Comparison of ENCODE assay signal across 9 mouse cellular contexts in the genomic region with DNA sequence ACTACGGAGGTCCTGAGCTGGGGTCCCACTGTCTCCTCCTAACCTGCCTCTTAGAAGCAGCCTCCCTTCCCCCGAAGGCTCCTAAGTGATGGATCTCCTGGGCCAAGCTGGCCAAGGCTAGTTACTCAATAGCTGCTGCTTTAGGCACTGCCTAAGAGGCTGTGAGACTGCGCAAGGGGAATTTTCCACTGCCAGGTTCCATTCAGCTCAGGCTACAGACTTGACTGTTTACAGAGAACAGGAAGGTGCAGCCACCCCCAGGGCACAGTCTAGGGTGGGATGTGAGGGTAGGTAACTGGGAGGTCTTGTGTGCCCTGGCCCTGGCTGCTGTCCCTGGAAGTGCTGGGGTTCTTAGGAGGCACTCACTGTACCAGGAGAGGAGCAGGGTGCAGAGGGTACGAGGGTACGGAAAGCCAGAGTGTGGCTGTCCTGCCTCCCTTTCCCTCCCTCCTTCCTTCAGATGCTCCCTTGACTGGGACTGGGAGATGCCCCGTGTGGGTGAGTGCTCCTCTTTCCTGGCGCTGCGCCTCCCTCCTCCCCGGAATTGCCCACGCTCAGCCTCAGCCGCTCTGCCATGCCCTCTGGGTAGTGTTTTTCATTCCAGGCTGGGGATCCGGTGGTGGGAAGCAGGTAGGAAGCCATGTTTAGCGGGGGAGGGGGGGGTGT.
DNase-seq lines count a peak whose midpoint lies in the region; ATAC-seq lines count a peak whose summit lies in the region.
"Had no signal": no experiment of that assay in that cellular context is flagged by ENCODE, and none has a peak within 500 bp of the region (broad histone marks: within the 10 kb centered on the region; RNA-seq: fewer than 3 reads in every experiment).

No protein-coding gene starts in this region.

- ATAC-seq in hindbrain, embryonic 13.5 days (ENCODE audit: low FRiP score), result peak; percentile 36; the same call in 1 of the 2 replicates
- ATAC-seq in midbrain, embryonic 14.5 days (ENCODE audit: low FRiP score, low TSS enrichment), result no peak
- ATAC-seq in erythroid progenitor cell, adult 5-6 weeks (replicated peaks; ENCODE audit: low FRiP score, poor library complexity, severe bottlenecking), result no peak

- H3K4me2 ChIP-seq in hindbrain, embryonic 13.5 days, result peak overlapping the region; percentile 35
- H3K4me2 ChIP-seq in midbrain, embryonic 14.5 days (ENCODE audit: low read length), result 0 out of 2 replicates have a peak overlapping the region, but pooled peaks have one; percentile 8

- peaks cover 18% of the 10 kb centered on the region for H3K27me3 ChIP-seq in hindbrain, embryonic 13.5 days
- H3K27me3 ChIP-seq in midbrain, embryonic 14.5 days (ENCODE audit: control insufficient read depth, insufficient read depth, low read length), result no peaks in the 10 kb centered on the region

- H3K36me3 ChIP-seq in hindbrain, embryonic 13.5 days, result no peaks in the 10 kb centered on the region
- H3K36me3 ChIP-seq in midbrain, embryonic 14.5 days (ENCODE audit: control insufficient read depth, insufficient read depth, low read length), result no peaks in the 10 kb centered on the region

- no peak overlapping the region for H3K4me3 ChIP-seq in hindbrain, embryonic 13.5 days
- no peak overlapping the region for H3K4me3 ChIP-seq in midbrain, embryonic 14.5 days (replicated peaks; ENCODE audit: low read depth, low read length)
- H3K4me3 ChIP-seq: erythroblast, embryonic 14.5 days had no signal

- peak; percentile 49 for DNase-seq in embryo, embryonic 11 days
- DNase-seq in embryo, embryonic 10 days (ENCODE audit: low spot score), result no peak
- DNase-seq in adrenal gland, postnatal 10 days, result peak; percentile 78
- peak; percentile 39 for DNase-seq in forelimb bud, embryonic 11.5 days (ENCODE audit: low read depth, low spot score)
- DNase-seq in layer of hippocampus, postnatal 36 days, result peak; percentile 42
- DNase-seq in midbrain, embryonic 14.5 days, result peak; percentile 18

- WGBS in hindbrain, embryonic 13.5 days, result 22% methylated on average over 13 of the region's 13 CpGs
- WGBS in midbrain, embryonic 14.5 days, result 34% methylated on average over 13 of the region's 13 CpGs

- H3K9me3 ChIP-seq in hindbrain, embryonic 13.5 days, result no peaks in the 10 kb centered on the region
- H3K9me3 ChIP-seq in midbrain, embryonic 14.5 days (ENCODE audit: control insufficient read depth, low read length), result no peaks in the 10 kb centered on the region

- H3K27ac ChIP-seq in hindbrain, embryonic 13.5 days, result no peak overlapping the region
- no peak overlapping the region for H3K27ac ChIP-seq in midbrain, embryonic 14.5 days (replicated peaks; ENCODE audit: low read depth, low read length)

- H3K9ac ChIP-seq in hindbrain, embryonic 13.5 days, result no peak overlapping the region; the same call in 1 of the 2 replicates
- no peak overlapping the region for H3K9ac ChIP-seq in midbrain, embryonic 14.5 days (replicated peaks; ENCODE audit: low read length)

- H3K4me1 ChIP-seq in hindbrain, embryonic 13.5 days (replicated peaks), result peaks cover 16% of the 10 kb centered on the region
- H3K4me1 ChIP-seq in midbrain, embryonic 14.5 days (ENCODE audit: control insufficient read depth, insufficient read depth, low read length), result no peaks in the 10 kb centered on the region
